10 mouse cellular contexts compared by ENCODE assay signal in genomic region chr7:131542115-131542871, GRCm38 (mm10). TPM values are rescaled to one million over a fixed set of nuclear protein-coding genes. Genes with fewer than 3 reads are reported as not detected.
DNase-seq lines count a peak whose midpoint lies in the region; ATAC-seq lines count a peak whose summit lies in the region.
"Had no signal": no experiment of that assay in that cellular context is flagged by ENCODE, and none has a peak within 500 bp of the region (broad histone marks: within the 10 kb centered on the region; RNA-seq: fewer than 3 reads in every experiment).

Gene Hmx3, plus strand, starts transcription at chr7:131542867.

- DNase-seq in heart, postnatal 4 days: no peak
- peak; percentile 75 for DNase-seq in embryo, embryonic 11 days
- peak; percentile 96 for DNase-seq in midbrain, embryonic 11.5 days (ENCODE audit: low spot score, missing footprints)
- no peak for DNase-seq in frontal cortex, postnatal 25 days (ENCODE audit: low spot score in 2 of 2)
- no peak for DNase-seq in natural killer cell, adult 2 months (ENCODE audit: low spot score in 2 of 2)
- no peak for DNase-seq in thymus, postnatal 0 days (ENCODE audit: low spot score)

- no peak within 1 kb of the TSS for H3K27ac ChIP-seq in heart, embryonic 12.5 days (ENCODE audit: poor library complexity, severe bottlenecking)
- H3K27ac ChIP-seq in hindbrain, embryonic 15.5 days (replicated peaks): 0 out of 2 replicates have a peak within 1 kb of the TSS, but pooled peaks have one; percentile 45
- no peak within 1 kb of the TSS for H3K27ac ChIP-seq in midbrain, embryonic 11.5 days (ENCODE audit: low read depth, low read length)

- H3K4me3 ChIP-seq in heart, embryonic 12.5 days: peak within 1 kb of the TSS; percentile 44
- H3K4me3 ChIP-seq in hindbrain, embryonic 15.5 days: peak within 1 kb of the TSS; percentile 32
- peak within 1 kb of the TSS; percentile 42 for H3K4me3 ChIP-seq in midbrain, embryonic 11.5 days (ENCODE audit: low read depth, low read length)

- no peak within 1 kb of the TSS for H3K9ac ChIP-seq in heart, embryonic 12.5 days
- no peak within 1 kb of the TSS for H3K9ac ChIP-seq in hindbrain, embryonic 15.5 days
- peak within 1 kb of the TSS; percentile 27 for H3K9ac ChIP-seq in midbrain, embryonic 11.5 days (ENCODE audit: low read length)

- peak within 1 kb of the TSS; percentile 74 for H3K4me2 ChIP-seq in heart, embryonic 12.5 days
- H3K4me2 ChIP-seq in hindbrain, embryonic 15.5 days: peak within 1 kb of the TSS; percentile 55
- H3K4me2 ChIP-seq in midbrain, embryonic 11.5 days: peak within 1 kb of the TSS; percentile 79

- no peaks in the 10 kb centered on the region for H3K9me3 ChIP-seq in heart, embryonic 12.5 days (replicated peaks)
- no peaks in the 10 kb centered on the region for H3K9me3 ChIP-seq in hindbrain, embryonic 15.5 days
- no peaks in the 10 kb centered on the region for H3K9me3 ChIP-seq in midbrain, embryonic 11.5 days (ENCODE audit: control insufficient read depth, low read length)

- under 1% methylated on average over 56 of the region's 65 CpGs for WGBS in heart, embryonic 12.5 days
- under 1% methylated on average over 57 of the region's 65 CpGs for WGBS in hindbrain, embryonic 15.5 days
- WGBS in midbrain, embryonic 11.5 days: under 1% methylated on average over 57 of the region's 65 CpGs

- H3K36me3 ChIP-seq in heart, embryonic 12.5 days: no peaks in the 10 kb centered on the region
- no peaks in the 10 kb centered on the region for H3K36me3 ChIP-seq in hindbrain, embryonic 15.5 days
- no peaks in the 10 kb centered on the region for H3K36me3 ChIP-seq in midbrain, embryonic 11.5 days (ENCODE audit: control insufficient read depth, insufficient read depth, low read length)

- H3K27me3 ChIP-seq in heart, embryonic 12.5 days (replicated peaks): peaks cover 93% of the 10 kb centered on the region
- H3K27me3 ChIP-seq in hindbrain, embryonic 15.5 days: peaks cover 89% of the 10 kb centered on the region
- peaks cover 81% of the 10 kb centered on the region for H3K27me3 ChIP-seq in midbrain, embryonic 11.5 days (ENCODE audit: control insufficient read depth, insufficient read depth, low read length)

- peaks cover 31% of the 10 kb centered on the region for H3K4me1 ChIP-seq in heart, embryonic 12.5 days (replicated peaks)
- H3K4me1 ChIP-seq in hindbrain, embryonic 15.5 days (replicated peaks): peaks cover 27% of the 10 kb centered on the region
- peaks cover 26% of the 10 kb centered on the region for H3K4me1 ChIP-seq in midbrain, embryonic 11.5 days (ENCODE audit: control insufficient read depth, insufficient read depth, low read length)

- peak; percentile 53; the same call in 1 of the 2 replicates for ATAC-seq in heart, embryonic 12.5 days (ENCODE audit: insufficient number of reproducible peaks, low FRiP score)
- ATAC-seq in hindbrain, embryonic 15.5 days (ENCODE audit: low FRiP score, low read depth): peak; percentile 42
- peak; percentile 81 for ATAC-seq in midbrain, embryonic 11.5 days (ENCODE audit: low FRiP score)

RNA-seq across cellular contexts. Expression of gene Hmx3, which starts in this region (rescaled TPM):
- not detected in 2 replicates for polyA plus RNA-seq in heart, embryonic 12.5 days (2016; fragmentation: Nextera tagmentation; extraction: Ambion mirVana)
- total RNA-seq in heart, postnatal 4 days (2021): not detected
- 0.60 and 0.93 TPM in 2 replicates for polyA plus RNA-seq in hindbrain, embryonic 15.5 days (2015; fragmentation: Nextera tagmentation; extraction: Ambion mirVana)
- polyA plus RNA-seq in midbrain, embryonic 11.5 days (2014; fragmentation: Nextera tagmentation; extraction: Ambion mirVana): 0.18 TPM in 1 of 2 replicates, not detected in the other
- polyA plus RNA-seq in thymus, postnatal 0 days (2015; fragmentation: Nextera tagmentation; extraction: Ambion mirVana): not detected in 2 replicates
- total RNA-seq: hematopoietic stem cell, adult 5-6 weeks; MEL had no signal

Comparison
In these comparisons a context has a peak if more than half of its experiments do, and no peak if none do; other contexts are left out.
1. Peak in ATAC-seq, H3K4me3 ChIP-seq and H3K4me2 ChIP-seq in heart, embryonic 12.5 days; RNA of the gene not detected or under 1 TPM.
2. Peak in ATAC-seq, H3K4me3 ChIP-seq, H3K27ac ChIP-seq and H3K4me2 ChIP-seq in hindbrain, embryonic 15.5 days; RNA of the gene not detected or under 1 TPM.
3. Peak in DNase-seq, ATAC-seq, H3K4me3 ChIP-seq, H3K9ac ChIP-seq and H3K4me2 ChIP-seq in midbrain, embryonic 11.5 days; RNA of the gene not detected or under 1 TPM.